Mouse (Mus musculus) kidney, adult 11 months (tissue): ENCODE data around the gene Bcat1.

Experiments used
- DNase-seq: peaks from one replicate; pipeline ENCODE4 v3.0.0; 2022

Gene Bcat1

DNA sequence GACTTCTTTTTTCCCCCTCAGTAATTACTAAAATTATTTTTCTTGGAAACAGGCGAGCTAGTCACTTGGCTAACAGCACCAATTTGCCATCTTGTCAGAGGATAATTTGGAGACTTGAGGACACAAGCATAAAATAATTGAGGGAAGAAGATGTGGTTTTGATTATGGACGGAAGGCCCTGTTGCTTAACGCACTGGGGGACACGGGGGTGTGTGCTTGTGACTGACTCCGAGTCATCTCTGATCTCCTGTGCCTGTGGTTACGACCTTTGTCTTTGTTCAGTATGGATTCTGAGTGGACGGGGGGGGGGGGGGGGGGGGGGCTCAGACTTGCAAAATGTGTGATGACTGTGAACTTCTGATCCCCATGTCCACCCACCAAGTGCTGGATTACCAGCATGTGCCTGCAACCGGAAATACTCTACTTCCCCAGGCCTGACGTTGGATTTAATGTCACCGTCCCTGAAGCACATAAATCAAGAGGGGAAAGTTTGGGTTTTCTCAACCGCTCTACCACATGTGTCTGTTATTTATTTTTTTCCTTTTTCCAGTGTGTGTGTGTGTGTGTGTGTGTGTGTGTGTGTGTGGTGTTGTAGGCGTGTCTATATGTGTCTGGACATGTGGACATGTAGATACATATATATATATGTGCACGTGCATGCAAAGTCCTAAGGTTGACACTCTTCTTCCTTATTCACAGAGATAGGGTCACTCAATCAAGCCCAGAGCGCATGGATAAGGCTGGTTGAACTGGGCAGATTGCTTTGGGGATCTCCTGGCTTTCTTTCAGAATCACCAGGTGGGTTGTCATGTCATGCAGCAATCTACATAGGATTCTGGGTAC is 73.7 kb downstream of the Bcat1 start:
- no peak for DNase-seq

DNA sequence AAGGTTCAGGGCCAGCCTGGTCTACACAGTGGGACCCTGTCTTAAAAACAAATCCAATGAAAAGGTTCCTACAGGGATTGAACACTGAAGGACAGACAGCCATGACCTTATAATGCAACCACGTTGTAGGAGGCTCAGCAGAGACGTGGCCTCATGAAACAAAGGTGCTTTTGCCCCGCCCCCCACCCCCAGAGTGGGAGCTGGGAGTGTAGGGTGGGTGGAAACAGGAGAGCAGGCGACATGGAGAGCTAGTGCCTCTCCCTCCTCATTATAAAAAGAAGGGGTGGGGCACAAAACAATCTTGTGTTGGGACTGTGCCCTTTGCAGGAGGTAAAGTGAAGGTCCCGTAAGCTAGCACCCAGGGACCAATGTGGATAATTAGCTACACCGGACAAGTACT is 74.5 kb downstream of the Bcat1 start:
- DNase-seq, result no peak

DNA sequence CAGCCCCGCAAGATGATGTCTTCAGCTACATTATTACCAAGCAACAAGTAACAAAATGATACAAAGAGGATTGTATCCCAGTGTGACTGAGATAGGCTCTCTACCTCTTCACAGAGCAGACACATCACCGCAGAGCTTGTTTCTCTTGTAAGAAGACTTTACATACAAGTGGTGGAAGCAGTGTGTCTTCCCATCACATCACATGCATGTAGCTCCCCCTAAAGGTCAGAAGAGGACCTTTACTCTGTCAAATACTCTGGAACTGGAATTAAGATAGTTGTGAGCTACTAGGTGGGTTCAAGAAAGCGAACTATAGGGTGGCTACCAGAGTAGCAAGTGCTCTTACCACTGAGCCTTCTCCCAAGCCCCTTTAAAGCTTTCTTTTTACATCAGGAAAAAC is 78.8 kb downstream of the Bcat1 start:
- DNase-seq, result no peak

DNA sequence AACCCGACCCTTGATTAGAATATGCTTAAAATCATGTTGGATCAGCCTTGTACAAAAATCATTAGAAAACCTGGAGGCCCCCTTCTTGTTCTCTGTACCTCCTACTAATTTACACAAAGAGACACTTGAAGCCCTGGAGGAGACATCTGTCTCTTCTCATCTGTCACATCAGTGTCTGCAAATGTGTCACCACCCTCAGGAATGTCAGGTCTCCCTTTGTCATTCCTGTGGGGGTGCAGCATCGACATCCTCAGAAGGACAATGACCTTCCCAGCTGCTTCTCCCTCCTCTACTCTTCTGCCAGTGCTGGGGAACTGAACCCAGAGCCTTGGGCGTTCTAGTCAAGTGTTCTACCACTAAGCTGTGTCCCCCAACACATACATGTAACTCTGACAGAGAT is 83.9 kb downstream of the Bcat1 start:
- DNase-seq, result no peak

DNA sequence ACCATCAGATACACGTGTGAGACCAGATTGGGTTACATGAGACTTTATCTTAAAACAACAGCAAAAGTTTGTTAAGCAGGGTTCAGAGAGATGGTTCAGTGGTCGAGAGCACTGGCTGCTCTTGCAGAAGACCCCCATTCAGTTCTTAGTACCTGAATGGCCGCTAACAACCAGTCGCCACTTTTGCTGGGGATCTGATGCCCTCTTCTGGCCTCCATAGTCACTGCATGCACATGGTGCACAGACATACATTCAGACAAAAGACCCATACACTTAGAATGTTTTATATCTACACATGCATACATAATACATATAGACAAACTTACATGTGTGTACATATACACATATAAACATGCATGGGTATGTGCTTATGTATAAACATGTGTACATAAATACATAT is 86.8 kb downstream of the Bcat1 start:
- DNase-seq, result no peak

DNA sequence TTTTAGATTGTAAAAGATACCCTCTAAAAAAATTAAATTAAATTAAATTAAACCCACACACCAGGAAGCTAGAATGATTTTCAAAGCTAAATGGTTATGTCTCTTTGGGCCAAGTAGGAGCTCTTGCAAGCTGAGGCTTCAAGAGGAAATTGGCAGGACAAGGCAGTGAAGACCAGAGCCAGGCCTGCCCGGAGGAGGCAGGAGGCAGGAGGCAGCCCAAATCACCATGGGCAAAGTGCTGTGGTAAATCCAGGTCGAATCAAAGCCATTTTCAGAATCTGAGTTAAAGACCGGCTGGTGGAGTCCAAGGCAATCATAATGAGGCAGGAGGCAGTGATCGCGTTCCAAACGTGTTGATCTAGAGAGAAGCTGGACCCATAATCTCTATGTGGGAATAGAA is 88.3 kb downstream of the Bcat1 start:
- no peak for DNase-seq

DNA sequence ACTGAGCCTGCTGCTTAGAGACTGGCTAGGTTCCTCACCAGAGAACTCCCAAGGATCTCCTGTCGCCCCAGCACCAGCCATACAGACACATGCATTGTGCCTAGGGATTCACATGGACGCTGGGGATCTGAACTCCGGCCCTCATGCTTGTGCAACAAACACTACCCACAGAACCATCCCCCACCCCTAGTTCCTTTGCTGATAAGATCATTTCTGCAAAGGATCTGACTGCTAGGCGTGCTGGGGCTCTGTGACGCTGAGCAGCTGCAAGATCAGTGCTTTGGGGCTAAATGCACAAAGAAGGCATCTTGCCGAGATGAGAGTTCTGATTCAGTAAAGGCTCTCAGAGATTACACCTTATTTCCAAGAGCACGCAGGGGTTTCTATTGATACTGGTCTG is 88.8 kb downstream of the Bcat1 start:
- no peak for DNase-seq

DNA sequence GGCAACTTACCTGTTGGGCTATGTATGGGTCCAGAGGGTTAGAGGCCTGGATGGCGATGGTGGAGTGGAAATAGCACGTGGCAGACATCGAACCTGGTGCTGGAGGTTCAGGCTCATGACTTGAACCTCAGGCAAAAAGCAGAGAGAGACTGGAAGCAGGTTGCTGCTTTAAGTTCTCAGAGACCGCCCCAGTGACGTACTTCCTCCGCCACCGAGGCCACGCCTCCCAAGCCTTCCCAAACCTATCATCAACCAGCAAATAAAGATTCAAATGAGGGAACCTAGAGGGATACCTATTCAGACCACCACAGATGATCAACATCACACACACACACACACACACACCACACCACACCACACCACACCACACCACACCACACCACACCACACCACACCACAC is 91.8 kb downstream of the Bcat1 start:
- DNase-seq, result no peak

DNA sequence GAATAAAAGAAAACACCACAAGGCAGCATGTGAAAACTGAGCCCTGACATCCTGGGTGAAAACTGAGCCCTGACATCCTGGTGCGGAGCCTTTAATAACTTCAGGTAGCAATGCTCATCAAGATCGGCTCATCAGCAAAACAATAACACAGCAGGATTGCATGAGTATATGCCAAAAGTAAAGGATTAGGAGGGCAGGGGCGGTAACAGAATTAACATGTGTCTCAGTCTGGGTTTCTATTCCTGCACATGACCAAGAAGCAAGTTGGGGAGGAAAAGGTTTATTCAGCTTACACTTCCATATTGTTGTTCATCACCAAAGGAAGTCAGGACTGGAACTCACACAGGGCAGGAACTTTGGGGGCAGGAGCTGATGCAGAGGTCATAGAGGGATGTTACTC is 93.9 kb downstream of the Bcat1 start:
- DNase-seq, result no peak

DNA sequence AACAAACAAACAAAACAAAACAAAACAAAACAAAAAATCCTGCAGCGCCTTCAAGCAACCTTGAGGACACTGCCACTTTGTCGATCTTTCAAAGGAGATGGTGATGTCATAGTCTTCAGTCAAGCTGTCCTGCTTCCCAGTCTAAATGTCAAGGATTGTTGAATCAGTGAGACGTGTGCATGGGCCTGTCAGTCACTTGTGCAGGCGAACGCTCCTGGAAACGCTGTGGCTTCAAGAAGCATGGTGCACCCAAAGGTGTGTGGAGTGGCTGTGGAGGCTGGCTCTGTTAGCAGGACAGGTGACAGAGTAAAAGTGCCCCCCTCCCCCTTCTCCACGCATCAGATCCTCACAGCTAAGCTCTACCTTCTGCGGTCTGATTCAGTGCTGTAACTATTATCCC is 103.6 kb downstream of the Bcat1 start:
- DNase-seq, result no peak

DNA sequence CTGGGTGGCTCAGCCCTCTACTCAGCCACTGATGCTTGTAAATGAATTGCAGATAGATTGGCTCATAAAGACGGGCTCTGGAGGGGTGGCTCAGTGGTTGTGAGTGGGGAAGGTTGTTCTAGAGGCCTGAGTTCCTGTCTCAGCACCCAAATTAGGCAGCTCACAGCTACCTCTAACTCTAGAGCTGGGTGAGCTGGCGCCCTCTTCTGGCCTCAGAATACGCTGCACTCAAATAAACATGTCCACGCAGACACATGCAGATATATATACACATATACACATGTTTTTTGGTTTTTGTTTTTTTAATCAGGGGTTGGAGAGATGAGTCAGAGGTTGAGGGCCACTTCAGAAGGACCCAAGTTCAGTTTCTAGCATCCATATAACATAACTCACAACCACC is 105.1 kb downstream of the Bcat1 start:
- DNase-seq, result no peak

DNA sequence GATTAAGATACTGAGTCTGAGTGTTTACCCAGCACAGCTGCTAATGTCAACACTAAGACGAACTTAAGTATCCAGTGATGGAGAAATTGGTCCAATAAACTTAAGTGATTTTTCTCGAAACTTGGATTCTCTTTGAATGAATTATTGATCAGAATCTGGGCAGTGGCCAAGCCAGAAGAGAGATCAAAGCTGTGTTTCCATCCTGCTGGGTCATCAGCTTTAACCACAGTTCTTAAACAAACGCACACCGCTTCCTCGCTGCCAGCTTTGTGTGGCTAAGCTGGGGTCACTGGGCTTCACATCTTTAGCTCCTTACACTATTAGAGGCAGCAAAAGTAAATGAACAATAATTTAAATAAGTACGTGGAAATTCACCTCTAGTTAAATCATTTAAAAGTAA is 108.4 kb downstream of the Bcat1 start:
- no peak for DNase-seq

DNA sequence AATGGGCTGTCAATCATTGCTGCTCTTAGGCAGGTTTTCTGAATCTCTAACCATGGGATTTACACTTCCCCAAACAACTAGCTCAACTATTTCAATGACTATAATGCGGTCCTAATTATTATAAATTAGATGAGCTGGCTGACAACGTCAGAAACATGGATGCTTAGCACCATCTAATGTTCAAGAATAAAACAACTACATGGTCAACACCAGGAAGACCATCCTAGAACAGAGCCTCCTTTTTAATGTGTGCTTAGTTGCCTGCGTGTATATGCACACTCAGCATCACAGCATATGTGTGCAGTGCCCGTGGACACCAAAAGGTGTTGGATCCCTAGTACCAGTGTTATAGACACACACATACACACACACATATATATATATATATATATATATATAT is 111.8 kb downstream of the Bcat1 start:
- no peak for DNase-seq

DNA sequence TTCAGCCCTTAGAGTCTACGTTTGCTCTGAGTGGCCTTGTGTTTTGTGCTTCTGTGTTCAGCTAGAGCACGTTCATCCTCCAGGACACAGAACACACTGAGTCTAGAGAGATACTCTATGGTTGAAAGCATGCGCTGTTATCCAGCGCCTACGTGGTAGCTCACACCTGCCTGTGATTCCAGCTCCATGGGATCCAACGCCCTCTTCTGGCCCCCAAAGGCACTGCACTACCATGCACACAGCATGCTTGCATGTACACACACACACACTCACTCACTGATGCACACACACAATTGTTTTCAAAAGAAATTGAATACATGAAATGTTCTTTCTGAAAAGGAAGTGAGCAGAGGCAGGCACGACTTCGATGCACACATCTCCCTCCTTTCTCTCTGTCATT is 112.8 kb downstream of the Bcat1 start:
- no peak for DNase-seq

DNA sequence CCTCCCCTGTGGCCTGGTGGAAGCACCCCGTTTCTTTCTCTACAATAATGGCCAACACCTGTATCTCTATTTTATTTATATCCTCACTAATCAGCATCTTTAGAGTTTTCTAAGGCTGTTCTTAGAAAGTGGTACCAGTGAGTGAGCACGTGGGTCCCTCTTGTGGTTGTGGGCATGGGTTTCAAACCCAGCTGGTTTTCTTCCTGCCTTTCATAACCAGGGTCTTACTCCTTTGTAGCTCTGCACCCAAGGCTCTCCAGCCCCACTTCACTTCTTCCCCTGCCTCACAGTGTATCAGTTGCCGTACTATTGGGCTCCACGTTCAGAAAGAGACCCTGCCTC is 114.0 kb downstream of the Bcat1 start:
- DNase-seq, result no peak

DNA sequence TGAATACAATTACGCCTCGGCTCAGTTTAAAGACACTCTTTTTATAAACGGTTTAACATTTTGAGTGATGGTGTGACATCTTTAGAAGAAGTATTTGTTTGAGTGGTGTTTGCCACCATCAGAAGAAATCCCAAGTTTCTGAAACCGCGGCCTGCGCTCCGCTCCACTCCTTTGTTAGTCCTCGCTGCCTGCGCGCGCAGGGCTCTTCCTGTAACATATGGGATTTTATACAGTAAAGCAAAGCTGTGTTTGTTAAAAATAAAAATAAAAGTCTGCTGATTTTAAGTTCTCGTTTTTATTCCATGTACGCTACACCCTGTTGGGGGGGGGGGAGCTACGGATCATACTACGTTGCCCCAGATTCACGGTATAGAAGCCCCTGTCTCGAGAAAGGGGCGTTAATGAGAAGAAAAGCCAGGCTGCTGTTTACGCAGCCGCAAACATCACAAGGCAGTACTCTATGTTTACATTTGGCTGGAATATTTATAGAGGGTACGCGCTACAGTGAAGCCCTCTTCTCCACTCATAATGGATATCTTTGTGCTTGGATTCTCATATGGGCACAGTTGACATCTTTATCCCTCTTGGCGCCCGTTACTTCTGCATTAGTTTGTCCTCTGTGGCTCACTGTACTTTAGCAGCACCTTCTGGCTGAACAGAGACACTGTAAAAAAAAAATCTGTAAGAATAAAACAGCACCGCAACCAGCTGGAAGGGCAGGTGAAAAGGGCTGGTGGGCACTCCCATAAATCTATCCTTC is 114.6 kb downstream of the Bcat1 start:
- no peak for DNase-seq

DNA sequence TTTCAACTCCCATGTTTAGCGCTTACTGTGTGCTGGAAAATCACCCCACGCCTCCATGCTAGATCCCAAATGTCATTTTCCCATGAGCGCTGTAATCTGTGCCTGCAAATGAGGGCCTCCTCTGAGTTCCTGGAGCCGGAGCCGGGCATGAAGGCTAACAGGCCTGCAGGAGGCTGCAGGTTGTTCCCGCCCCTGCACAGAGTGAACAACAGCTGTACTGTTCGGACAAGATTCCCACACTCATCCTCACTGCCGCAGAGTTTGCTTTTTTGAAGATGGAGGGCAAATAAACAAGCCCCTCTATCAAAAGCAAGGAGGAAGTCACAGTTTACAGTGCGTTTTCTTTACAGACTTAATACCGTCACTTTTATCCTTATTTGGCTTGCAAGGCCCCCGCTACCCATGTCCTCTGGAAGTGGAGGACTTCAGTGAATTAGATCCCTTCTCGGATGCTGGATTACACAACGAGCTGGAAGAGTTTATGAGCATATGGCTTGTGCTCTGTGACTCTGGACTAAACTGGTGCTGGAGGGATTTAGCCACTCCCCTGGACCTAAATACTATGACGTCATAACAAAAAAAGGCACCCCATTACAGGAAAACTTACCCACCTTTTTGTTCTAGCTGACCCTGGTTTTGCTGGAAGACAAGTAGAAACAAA is 120.0 kb downstream of the Bcat1 start:
- DNase-seq, result no peak

DNA sequence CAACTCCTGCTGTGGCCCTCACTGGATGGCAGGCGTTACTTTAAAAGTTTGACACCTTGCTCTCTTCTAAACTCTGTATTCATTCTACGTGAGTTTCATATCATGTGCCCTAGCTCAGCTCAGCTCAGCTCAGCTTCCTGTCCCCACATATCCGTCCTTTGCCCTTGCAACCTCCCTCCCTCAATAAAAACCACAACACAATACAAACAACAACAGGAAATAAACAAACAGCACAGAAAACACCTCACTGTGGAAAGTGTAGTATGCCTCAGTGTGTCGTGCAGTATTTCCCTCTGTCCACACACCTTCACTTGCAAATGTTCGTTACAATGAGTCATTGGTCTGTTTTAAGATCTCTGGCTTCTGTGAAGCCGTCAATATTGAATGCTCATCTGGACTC is 123.1 kb downstream of the Bcat1 start:
- DNase-seq, result no peak

DNA sequence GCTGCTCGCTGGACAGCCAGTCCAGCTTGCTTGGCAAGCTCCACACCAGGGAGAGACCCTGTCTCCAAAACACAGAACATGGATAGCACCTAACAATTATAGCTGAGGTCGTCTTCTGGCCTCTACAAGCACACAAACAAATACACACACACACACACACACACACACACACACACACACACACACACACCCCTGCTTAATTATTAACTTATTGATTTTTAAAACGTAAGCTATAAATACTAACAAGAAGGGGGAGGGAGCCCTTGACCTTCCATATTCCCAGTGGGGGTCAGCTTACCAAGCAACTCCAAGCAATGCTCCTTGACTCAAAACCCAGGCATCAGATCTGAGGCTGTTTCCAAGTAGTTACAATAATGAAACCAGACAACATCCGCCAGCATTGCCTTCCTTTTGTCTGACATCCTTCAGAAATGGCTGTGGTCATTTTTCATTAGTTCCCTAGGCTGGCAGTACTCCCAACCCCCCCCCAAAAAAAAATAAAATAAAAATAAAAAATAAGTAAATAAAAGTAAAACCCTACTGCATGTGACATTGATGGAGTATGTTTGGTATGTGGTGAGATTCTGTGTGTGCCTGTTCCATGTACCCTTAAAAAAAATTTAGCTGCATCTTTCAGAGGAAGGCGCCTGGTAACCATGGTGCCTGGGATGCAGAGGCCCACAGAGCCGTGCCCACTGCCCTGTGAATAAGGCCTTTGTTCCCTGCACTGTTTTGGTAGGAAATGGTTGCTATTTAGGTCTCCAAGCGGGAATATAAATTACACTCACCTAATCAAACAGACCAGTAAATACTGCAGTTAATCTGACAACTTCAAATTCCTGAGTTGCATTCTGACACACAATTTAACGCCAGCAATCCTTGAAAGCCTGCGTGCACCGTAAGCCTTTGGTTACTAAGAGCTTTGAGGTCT is 131.3 kb downstream of the Bcat1 start:
- DNase-seq, result no peak
